Mouse (Mus musculus): Measurements from ENCODE around the gene Zfp697.
"Not testable (repeated sequence)": the region's sequence is repeated elsewhere in the genome, so short reads cannot be mapped to it uniquely, and the experiment has no call there.

The Zfp697 gene

DNA sequence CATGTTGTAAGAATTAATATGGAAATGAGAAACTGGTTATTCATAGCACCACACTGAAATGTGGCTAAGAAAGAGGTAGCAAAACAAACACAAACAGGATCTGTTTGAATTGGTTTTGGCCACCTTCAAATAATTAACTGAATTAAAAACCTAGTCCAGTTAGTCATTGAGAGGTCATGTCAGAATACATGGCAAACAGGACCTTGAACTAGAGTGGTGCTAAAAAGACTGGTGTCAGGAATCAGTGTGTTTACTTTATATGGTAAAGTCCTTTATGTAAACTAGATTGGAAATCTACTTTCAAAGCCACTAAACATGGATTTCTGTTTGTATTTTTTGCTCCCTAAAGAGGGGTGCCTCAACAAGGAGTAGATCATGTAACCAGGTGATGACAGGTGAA lies 142.7 kb downstream of the Zfp697 start:
- DNase-seq = not testable (repeated sequence)

DNA sequence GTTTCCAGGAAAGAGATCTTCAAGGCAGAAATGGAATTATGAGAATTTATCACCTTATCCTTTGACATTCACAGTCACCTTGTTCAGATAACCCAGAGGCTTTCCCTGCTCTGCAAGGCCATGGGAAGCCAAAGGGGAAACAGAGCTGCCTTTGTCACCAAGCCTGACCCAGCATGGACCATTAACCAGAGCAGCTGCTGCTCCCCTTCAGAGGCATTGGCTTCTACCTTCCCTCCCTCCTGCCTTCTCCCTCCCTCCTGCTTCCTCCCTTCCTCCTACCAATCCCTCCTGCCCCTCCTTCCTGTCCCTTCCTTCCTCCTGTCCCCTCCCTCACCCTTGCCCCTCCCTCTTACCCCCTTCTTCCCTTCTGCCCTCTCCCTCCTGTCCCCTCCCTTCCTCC lies 165.4 kb downstream of the Zfp697 start:
- DNase-seq = not testable (repeated sequence)

DNA sequence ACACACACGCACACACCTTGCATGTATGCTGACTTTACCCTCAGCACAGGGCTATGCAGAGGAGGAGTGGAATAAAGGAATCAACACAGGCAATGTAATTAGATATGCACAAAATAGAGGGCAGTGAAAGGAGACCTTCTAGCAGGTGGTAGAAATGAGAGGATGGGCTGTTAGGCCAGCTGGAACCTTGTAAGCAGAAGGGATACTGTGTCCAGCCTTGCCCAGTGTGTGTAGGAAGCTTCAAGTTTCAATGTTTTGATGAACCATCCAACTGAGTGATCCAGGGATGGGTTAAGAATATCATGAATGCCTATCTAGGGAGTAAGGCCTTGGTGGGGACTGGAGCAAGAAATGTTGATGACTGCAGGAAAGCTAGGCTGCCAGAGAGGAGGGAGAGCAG lies 166.2 kb downstream of the Zfp697 start:
- not testable (repeated sequence) for DNase-seq

DNA sequence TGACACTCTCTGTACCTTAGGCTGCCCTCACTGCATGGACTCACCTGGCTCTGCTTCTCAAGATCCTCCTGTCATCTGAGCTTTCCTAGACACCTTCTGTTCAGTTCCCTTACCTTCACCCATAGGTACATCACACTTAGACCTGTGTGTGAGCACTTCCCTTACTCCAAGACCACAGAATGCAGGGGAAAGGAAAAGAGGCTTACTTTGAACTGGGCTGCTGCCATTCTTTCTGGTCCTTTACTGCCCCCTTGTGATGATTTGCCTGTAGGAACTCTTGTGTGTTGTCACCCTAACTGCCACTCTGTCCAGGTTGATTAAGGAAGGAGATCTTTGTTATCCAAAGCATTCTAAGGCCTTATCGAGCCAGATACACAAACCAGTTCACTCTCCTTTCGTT lies 168.0 kb downstream of the Zfp697 start:
- DNase-seq = not testable (repeated sequence)

DNA sequence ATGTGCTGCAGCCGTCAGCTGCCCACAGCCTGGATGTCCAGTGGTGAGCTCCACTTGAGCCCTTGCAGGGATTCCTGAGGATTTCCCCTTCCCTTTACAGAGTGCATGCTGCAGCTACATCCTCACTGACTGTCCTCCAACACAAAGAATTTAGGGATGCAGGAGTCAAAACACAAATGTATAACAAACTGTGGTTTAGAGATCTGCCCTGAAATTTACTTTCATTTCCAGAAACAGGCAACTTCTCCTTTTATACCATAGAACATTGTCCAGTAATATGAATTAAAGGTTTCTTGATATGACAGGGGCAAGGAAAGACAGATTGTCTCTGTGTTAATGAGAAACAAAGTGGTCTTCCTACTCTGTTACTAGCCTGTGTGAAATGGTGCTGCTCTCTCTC lies 168.6 kb downstream of the Zfp697 start:
- DNase-seq = not testable (repeated sequence)

DNA sequence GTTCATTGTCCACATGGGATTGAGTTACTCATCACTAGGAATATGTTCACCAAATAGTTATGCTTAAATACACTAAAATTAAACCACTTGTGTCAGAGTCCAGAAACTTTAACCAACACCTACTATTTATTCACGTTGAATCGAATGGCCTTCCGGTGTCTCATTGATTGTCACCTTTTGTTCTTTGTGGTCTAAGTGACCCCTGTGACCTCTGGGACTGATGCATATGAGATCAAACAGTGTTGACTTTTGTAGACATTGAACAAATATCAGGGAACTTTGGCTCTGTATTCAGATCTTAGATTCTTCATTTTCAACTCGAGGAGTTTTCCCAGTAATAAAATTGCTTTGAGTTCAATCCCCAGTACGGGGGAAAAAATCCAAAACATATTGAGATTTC lies 178.4 kb downstream of the Zfp697 start:
- not testable (repeated sequence) for DNase-seq

DNA sequence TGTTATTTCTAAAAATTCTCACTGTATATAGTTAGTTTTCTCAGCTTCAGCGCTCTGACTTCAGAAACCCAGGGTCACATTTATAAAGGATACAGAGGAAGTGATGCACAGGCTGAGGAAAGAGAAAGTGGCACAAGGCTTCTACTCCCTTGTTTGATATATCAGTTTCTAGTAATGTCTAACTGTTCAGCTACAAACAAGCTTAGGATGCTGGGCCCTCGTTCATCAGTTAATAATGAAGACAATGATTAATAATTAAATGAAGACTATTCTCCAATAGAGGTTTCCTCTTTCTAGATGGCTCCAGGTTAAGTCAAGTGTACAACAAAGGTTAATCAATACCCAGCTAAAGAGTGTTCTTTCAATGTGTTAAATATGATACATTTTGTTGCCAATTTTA lies 181.6 kb downstream of the Zfp697 start:
- not testable (repeated sequence) for DNase-seq

DNA sequence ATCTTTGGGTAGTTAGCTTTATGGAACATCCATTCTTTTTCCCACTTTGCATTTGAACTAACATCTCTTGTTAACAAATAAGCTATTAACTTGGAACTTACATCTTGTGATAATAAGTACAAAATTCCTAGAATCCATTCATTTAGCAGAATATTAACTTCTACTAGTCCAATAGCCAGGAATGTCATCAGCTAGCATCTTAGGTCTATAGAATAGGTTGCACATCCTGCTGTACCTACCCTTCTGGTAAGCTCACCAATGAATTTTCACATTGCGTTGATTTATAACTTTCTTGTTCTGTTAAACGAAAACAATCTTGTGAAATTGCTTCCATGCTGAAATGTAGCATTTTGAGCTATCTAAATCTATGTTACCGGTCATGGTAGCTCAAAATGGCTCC lies 182.6 kb downstream of the Zfp697 start:
- not testable (repeated sequence) for DNase-seq

DNA sequence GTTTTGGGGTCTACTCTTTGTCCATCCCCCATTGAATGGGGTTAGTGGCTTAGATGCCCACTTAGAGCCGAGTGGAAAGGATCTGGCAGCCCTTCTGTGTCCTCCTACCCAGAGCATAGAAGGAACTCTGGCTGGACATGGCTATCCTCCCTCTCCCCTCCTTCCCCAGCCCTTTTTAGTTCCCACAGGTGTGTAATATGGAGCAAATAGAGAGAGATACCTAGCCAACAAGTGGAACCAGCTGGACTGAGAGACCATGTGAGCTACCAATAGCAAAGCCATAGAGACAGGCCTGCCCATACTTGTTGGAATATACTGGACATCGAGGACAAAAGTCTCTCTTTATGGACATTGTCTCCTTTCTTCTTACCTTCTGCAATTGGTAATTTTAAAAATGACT lies 185.5 kb downstream of the Zfp697 start:
- not testable (repeated sequence) for DNase-seq

DNA sequence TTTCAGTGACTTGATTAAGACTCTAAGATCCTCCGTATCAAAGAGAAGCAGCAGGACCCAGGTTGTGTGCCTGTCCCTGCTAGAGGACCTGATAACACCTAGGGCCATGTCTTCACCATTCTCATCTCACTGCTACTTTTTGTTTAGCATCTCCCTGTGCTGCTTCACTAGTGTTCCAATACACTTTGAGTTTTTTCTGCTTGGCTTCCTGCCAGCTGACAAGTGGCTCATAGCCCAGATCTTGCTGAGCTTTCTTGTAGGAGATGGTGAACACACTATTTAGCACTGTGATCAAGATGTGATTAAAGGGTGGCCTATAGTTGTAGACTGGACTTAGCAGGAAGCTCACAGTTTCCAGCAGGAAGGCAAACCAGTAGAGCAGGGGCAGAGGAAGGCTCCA lies 198.8 kb downstream of the Zfp697 start:
- peak; percentile 73 for DNase-seq

DNA sequence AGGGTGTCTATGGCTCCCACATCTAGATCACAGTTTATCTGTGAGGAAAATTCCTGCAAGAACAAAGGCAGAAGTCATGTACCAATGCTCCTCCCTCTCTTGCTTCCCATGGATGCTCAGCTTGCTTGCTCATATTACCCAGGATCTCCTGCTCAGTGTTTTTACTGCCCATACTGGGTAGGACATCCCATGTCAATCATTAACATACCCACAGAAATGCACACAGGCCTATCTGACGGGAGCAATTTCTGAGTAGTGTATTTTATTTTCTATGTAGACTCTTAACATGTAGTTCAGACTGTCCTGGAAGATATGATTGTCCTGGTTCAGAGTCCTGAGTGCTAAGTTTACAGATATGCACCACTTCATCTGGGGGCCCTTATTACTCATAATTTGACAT lies 199.9 kb downstream of the Zfp697 start:
- DNase-seq = not testable (repeated sequence)

DNA sequence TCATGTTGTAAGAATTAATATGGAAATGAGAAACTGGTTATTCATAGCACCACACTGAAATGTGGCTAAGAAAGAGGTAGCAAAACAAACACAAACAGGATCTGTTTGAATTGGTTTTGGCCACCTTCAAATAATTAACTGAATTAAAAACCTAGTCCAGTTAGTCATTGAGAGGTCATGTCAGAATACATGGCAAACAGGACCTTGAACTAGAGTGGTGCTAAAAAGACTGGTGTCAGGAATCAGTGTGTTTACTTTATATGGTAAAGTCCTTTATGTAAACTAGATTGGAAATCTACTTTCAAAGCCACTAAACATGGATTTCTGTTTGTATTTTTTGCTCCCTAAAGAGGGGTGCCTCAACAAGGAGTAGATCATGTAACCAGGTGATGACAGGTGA lies 200.4 kb downstream of the Zfp697 start:
- not testable (repeated sequence) for DNase-seq

DNA sequence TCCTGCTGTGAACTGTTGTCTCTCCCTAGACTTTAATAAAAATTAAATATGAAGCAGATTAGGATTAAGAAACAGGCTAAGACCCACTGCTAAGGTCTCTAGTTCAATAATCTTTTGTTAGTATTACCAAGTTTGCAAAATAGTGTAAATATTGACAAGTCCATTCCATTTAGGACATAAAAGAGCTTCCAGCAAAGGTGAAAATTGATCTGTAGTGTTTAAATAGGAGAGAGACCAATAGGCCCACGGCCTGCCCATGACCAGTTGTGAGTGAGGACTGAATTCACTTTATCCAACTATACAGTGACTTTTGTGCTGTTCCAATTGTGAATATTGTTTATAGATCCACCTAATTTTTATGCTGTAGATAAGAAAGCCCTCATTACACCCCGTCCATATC lies 205.5 kb downstream of the Zfp697 start:
- no peak for DNase-seq

DNA sequence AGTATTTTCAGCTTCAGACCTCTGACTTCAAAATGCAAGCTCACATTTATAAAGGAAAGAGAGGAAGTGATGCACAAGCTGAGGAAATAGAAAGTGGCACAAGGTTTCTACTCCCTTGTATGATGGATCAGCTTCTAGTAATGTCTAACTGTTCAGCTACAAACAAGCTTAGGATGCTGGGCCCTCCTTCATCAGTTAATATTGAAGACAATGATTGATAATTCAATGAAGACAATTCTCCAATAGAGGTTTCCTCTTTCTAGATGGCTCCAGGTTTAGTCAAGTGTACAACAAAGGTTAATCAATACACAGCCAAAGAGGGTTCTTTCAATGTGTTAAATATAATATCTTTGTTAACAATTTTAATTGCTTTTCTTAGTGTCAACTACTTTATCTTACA lies 206.4 kb downstream of the Zfp697 start, which contains the start of gene Gm10681:
Gm10681 (minus strand) TSS at position 101 of the 400 bp plus-strand sequence.
- no peak for DNase-seq

DNA sequence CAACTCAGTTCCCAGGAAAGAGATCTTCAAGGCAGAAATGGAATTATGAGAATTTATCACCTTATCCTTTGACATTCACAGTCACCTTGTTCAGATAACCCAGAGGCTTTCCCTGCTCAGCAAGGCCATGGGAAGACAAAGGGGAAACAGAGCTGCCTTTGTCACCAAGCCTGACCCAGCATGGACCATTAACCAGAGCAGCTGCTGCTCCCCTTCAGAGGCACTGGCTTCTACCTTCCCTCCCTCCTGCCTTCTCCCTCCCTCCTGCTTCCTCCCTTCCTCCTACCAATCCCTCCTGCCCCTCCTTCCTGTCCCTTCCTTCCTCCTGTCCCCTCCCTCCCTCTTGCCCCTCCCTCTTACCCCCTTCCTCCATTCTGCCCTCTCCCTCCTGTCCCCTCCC lies 231.3 kb downstream of the Zfp697 start:
- not testable (repeated sequence) for DNase-seq

DNA sequence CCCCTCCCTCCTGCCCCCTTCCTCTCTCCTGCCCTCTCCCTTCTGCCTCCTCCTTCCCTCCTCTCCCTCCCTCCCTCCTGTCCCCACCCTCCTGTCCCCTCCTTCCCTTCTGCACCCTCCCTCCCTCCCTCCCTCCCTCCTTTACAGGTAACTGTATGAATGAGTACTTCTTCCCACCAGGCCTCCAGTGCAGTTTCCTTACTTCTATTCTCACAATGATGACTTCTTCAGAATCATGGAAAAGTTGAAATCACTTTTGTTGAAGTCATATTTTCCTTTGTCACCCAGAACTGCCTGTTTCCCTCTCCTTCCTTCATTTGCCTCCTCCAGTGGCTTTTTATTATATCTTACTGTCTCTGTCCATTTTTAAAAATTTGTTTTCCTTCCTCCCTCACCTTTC lies 231.7 kb downstream of the Zfp697 start:
- no peak for DNase-seq

DNA sequence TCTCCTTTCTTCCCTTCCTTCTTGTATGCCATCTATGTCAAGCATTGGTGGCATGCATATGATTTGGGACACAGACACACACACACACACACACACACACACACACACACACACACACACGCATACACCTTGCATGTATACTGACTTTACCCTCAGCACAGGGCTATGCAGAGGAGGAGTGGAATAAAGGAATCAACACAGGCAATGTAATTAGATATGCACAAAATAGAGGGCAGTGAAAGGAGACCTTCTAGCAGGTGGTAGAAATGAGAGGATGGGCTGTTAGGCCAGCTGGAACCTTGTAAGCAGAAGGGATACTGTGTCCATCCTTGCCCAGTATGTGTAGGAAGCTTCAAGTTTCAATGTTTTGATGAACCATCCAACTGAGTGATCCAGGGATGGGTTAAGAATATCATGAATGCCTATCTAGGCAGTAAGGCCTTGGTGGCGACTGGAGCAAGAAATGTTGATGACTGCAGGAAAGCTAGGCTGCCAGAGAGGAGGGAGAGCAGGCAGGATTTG lies 232.2 kb downstream of the Zfp697 start:
- not testable (repeated sequence) for DNase-seq

DNA sequence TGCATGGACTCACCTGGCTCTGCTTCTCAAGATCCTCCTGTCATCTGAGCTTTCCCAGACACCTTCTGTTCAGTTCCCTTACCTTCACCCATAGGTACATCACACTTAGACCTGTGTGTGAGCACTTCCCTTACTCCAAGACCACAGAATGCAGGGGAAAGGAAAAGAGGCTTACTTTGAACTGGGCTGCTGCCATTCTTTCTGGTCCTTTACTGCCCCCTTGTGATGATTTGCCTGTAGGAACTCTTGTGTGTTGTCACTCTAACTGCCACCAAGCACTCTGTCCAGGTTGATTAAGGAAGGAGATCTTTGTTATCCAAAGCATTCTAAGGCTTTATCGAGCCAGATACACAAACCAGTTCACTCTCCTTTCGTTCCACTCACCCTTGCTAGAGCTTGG lies 234.0 kb downstream of the Zfp697 start:
- not testable (repeated sequence) for DNase-seq

DNA sequence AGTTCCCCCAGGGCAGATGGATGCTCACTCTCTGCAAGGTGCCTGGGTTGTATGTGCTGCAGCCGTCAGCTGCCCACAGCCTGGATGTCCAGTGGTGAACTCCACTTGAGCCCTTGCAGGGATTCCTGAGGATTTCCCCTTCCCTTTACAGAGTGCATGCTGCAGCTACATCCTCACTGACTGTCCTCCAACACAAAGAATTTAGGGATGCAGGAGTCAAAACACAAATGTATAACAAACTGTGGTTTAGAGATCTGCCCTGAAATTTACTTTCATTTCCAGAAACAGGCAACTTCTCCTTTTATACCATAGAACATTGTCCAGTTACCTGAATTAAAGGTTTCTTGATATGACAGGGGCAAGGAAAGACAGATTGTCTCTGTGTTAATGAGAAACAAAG lies 234.5 kb downstream of the Zfp697 start:
- not testable (repeated sequence) for DNase-seq

DNA sequence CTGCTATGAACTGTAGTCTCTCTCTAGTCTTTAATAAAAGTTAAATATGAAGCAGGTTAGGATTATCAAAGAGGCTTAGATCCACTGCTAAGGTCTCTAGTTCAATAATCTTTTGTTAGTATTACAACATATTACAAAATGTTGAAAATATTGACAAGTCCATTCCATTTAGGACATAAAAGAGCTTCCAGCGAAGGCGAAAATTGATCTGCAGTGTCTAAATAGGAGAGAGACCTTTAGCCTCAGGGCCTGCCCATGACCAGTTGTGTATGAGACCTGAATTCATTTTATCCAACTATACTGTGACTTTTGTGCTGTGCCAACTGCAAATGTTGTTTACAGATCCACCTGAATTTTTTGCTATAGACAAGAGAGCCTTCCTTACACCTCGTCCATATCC lies 247.4 kb downstream of the Zfp697 start:
- no peak for DNase-seq

DNA sequence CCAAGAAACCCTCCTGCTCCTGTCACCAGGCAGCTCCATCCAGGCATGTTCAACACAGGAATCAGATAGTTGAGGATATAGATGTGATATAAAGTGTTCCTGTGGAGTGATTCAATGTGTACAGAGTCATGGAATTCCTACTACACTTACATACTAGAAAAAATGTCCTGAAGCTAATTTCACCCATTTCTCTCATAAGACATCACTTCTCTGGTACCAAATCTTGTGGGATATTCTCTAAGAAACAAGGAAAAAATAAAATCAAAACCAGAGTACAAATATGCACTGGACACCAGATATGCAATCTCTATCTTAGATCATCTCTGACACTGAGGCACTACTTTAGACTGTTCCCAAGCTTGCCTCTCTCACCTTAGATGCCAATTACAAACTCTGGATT lies 247.9 kb downstream of the Zfp697 start, which contains the start of gene Hsd3b5:
Hsd3b5 (minus strand) TSS at position 101 of the 400 bp plus-strand sequence.
- no peak for DNase-seq

DNA sequence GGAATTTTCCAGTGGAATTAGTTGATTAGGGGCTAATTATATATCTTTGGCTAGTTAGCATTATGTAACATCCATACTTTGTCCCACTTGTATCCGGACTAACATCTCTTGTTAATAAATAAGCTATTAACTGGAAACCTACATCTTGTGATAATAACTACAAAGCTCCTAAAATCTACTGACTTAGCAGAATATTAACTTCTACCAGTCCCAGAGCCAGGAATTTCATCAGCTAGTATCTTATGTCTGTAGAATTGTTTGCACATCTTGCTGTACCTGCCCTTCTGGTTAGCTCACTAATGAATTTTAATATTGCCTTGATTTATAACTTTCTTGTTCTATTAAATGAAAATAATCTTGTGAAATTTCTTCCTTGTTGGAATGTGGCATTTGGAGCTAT lies 252.9 kb downstream of the Zfp697 start:
- DNase-seq = no peak

DNA sequence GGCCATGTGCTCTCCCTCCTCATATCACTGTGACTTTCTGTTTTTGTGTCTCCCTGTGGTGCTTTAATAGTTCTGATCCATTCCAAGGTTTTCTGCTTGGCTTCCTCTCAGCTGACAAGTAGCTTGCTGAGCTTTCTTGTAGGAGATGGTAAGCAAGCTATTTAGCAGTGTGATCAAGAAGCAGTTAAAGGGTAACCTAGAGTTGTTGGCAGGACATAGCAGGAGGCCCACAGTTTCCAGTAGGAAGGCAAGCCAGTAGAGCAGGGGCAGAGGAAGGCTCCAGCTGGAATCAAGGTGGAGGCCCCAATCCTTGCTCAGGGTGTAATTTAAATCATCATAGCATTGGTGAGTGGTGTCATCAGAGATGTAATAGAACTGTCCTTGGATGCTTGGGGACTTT lies 298.5 kb downstream of the Zfp697 start:
- no peak for DNase-seq

DNA sequence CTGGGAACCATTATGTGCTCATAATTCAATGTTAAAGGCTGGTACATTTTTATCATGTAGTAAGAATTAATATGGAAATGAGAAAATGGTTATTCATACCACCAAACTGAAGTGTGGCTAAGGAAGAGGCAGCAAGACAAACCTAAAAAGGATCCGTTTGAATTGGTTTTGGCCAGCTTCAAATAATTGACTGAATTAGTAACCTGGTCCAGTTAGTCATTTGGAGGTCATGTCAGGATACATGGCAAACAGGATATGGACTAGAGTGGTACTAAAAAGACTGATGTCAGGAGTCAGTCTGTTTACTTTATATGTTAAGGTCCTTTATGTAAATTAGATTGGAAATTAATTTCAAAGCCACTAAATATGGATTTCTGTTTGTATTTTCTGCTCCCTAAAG lies 300.1 kb downstream of the Zfp697 start:
- DNase-seq = no peak

DNA sequence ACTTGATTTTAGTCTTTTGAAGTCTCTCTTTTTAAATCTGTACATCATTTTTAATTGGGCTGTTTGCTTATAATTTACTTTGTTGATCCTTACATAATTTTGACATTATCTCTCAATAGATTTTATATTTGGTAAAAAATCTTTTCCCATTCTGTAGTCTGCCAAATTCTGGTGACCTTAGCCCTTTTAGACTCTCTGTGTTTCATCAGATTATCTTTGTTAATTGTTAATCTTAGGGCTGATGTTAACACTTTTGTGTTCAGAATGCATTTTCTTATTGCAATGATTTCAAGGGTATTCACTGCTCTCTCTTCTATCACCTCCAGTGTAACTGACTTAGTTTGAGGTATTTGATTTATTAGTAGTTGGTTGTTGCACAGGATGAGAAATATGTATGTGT lies 338.5 kb downstream of the Zfp697 start:
- no peak for DNase-seq

DNA sequence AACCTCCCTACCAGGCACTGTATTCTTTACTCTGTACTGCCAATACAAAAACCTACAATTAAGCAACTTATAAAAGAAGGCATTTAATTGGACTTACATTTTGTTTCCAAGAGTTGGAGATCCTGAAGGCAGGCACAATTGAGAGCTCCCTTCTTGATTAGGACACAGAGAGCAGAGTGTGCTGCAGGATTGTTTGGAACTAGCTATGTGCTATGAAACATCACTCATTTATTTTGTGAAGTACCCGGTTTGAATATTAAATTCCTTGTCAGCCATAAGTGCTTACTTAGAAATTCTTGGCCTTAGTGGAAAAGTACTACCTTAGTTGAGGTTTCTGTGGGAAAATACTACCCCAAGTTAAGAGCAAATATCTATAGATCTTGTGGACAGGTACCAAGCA lies 342.1 kb downstream of the Zfp697 start, which contains the start of gene Hsd3b2:
Hsd3b2 (minus strand) TSS at position 168 of the 400 bp plus-strand sequence.
- DNase-seq = no peak
